Mouse (Mus musculus): ENCODE measurements around the gene Akap1.

- no peak for TF ChIP-seq POLR2A (IDR thresholded peaks at IDR 0.05; ENCODE audit: control insufficient read depth, extremely low read depth, insufficient read depth, low read length, poor library complexity)
- no peak for TF ChIP-seq CTCF (IDR thresholded peaks at IDR 0.05; ENCODE audit: borderline replicate concordance, control insufficient read depth, extremely low read depth, insufficient read depth, low read length, poor library complexity)
Measured at GRCm38 (mm10) chr11:88856383-88856782, 8.0 kb downstream of the Akap1 start.
